Mouse (Mus musculus) cerebellum, adult 2 months (tissue): Measurements from ENCODE around the gene Lrrc42. TPM values are rescaled to one million over a fixed set of nuclear protein-coding genes. Genes with fewer than 3 reads are reported as not detected.

ENCODE experiments used
- DNase-seq, 2 experiments: peaks; one replicate each; pipeline ENCODE4 v3.0.0; 2021
- H3K27ac ChIP-seq: fragments of 200-500 bp; 2 replicates; pipeline ENCODE4 v1.5.1; 2012; ENCODE audit warnings: low read length, control low read depth, inconsistent platforms; ENCODE audit not compliant: insufficient read depth
- H3K27me3 ChIP-seq: fragments of 200-500 bp; 2 replicates; pipeline ENCODE4 v1.6.1; 2012; ENCODE audit warnings: inconsistent platforms, mild to moderate bottlenecking, low read length, moderate library complexity; ENCODE audit not compliant: control insufficient read depth, insufficient read depth
- H3K4me1 ChIP-seq: fragments of 200-500 bp; 2 replicates; pipeline ENCODE4 v1.6.1; 2011; ENCODE audit warnings: low read length; ENCODE audit not compliant: control insufficient read depth, insufficient read depth
- H3K4me3 ChIP-seq: fragments of 200-500 bp; replicated peaks from 2 replicates; pipeline ENCODE3; 2011; ENCODE audit warnings: mild to moderate bottlenecking, low read depth, low read length, control low read depth; ENCODE audit not compliant: insufficient read depth
- CTCF ChIP-seq: fragments of 200-500 bp; IDR thresholded peaks from 2 replicates; pipeline ENCODE4 v1.5.1; 2011; ENCODE audit warnings: low read depth, mild to moderate bottlenecking, control low read depth, low read length, moderate library complexity, borderline replicate concordance; ENCODE audit not compliant: insufficient read depth
- POLR2A ChIP-seq: fragments of 200-500 bp; IDR thresholded peaks from 2 replicates; pipeline ENCODE4 v1.6.1; 2011; ENCODE audit warnings: low read length, control low read depth, borderline replicate concordance; ENCODE audit not compliant: insufficient read depth
- WGBS: fragments of 180-500 bp; shearing (Covaris S2); methylation state at CpG from one replicate; pipeline ENCODE4 v1.1.7; 2018; 5-methylcytosine and 5-hydroxymethylcytosine counted together
- polyA plus RNA-seq: library from polyadenylated mRNA; depleted of rRNA; stranded (reverse); fragments of >200 nt; gene quantifications from 2 replicates; pipeline ENCODE4 v1.2.3, GENCODE M21; 2012; rRNA removed

Lrrc42 gene
- 23.4 and 24.1 TPM in 2 replicates for polyA plus RNA-seq

DNA sequence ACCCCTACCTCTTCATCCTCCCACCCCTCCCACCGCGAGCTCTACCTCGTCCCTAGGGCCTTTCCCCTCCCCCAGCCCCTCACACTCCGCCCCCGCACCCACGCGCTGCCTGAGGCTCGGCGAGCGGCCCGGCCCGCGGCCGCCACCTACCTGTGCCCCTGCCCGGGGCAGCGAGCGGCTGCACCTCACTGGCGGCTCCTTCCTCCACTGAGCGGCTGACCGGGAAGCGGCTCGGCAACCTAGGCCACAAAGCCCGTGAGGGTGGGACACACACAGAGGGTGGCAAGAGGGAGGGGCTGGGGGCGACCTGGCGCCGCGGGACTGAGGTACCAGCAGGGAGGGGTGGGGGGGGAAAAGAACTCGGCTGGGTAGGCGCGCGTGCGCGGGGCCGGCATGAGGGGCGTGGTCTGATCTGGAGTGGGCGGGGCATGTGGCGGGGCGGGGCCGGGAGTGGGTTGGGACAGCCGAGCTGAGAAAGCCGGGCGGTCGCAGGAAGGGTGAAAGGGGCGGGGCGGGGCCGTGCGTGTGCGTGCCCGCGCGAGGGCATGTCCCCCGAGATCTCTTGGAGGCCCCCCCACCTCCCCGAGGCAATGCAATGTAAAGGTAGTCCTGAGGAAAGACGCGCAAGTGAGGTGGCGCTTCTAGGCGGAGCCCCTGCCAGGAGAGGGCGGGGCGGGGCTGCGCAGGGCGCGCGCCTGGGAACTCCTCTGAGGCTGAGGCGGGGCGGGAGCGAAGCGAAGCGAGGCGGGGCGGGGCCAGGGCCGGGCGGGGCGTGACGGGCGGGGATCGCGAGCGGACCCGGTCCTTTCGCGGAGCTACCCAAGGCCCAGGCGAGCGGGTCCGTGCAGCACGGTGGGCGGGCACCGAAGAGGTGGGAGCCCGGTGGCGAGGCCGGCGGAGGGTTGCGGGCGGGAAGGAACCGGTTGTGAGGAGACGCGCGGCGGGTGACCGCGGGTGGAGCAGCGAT, at the start of gene Lrrc42, which contains the start of gene Hspb11:
Gene Lrrc42 (minus strand): TSS at position 408 of the 967 bp plus-strand sequence.
Gene Hspb11 (plus strand): TSS at position 469 of the 967 bp plus-strand sequence.
- peak; percentile 93 to 97 for DNase-seq
- Histone ChIP-seq H3K27ac (peak within 1 kb of the TSS; percentile 86), H3K4me3 (peak within 1 kb of the TSS; percentile 87), H3K27me3 (no peaks in the 10 kb centered on the region), H3K4me1 (no peaks in the 10 kb centered on the region)
- TF ChIP-seq POLR2A (peak; percentile 71), CTCF (no peak)
- under 1% methylated on average over 100 of the region's 101 CpGs for WGBS

- no peaks in the 10 kb centered on the region for H3K27me3 ChIP-seq
- H3K4me1 ChIP-seq: peaks cover 3% of the 10 kb centered on the region; the same call in 1 of the 2 replicates
- no peak overlapping the region for H3K4me3 ChIP-seq
- H3K27ac ChIP-seq: no peak overlapping the region
- no peak for DNase-seq
- WGBS: 94% methylated on average over 4 of the region's 4 CpGs
- TF ChIP-seq POLR2A (no peak), CTCF (no peak)
Measured at GRCm38 (mm10) chr4:107302832-107303231, 49.5 kb upstream of the Lrrc42 start.

GRCm38 (mm10) chr4:107302221-107302620, 48.9 kb upstream of the Lrrc42 start:
- Histone ChIP-seq H3K27me3 (no peaks in the 10 kb centered on the region), H3K4me3 (no peak overlapping the region), H3K27ac (no peak overlapping the region), H3K4me1 (no peaks in the 10 kb centered on the region)
- DNase-seq: no peak
- TF ChIP-seq CTCF (no peak), POLR2A (no peak)
- 71% methylated on average over 9 of the region's 9 CpGs for WGBS

- Histone ChIP-seq H3K27me3 (no peaks in the 10 kb centered on the region), H3K27ac (no peak overlapping the region), H3K4me3 (no peak overlapping the region), H3K4me1 (no peaks in the 10 kb centered on the region)
- TF ChIP-seq CTCF (no peak), POLR2A (no peak)
- WGBS: 100% methylated on average over 1 of the region's 1 CpGs
- DNase-seq: no peak
Measured at GRCm38 (mm10) chr4:107300902-107301555, 47.7 kb upstream of the Lrrc42 start.

DNA sequence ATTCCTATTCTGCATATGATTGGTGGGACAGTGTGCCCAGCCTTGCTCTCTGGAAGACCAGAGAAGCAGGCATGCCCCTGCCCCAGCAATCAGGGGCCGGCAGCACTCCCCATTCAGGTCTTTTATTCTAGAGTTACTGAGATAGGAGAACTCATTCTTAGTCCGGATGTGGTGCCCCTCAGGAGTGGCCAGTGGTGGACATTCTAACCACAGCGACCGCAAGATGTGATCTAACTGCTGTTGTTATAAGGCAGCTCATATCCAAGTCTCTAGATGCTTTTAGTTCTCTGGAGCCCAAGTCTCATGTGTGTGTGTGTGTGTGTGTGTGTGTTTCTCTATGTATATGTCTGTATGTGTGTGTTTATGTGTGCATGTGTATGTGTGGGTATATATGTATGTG, 47.0 kb upstream of the Lrrc42 start:
- Histone ChIP-seq H3K27me3 (no peaks in the 10 kb centered on the region), H3K4me3 (no peak overlapping the region), H3K27ac (no peak overlapping the region), H3K4me1 (no peaks in the 10 kb centered on the region)
- no peak for DNase-seq
- no peak for TF ChIP-seq CTCF
- no peak for TF ChIP-seq POLR2A
- 86% methylated on average over 4 of the region's 4 CpGs for WGBS

GRCm38 (mm10) chr4:107299779-107300340, 46.5 kb upstream of the Lrrc42 start:
- Histone ChIP-seq H3K4me3 (no peak overlapping the region), H3K27ac (no peak overlapping the region), H3K27me3 (no peaks in the 10 kb centered on the region), H3K4me1 (no peaks in the 10 kb centered on the region)
- TF ChIP-seq POLR2A: no peak
- TF ChIP-seq CTCF: no peak
- DNase-seq: no peak
- WGBS: 78% methylated on average over 7 of the region's 7 CpGs

DNA sequence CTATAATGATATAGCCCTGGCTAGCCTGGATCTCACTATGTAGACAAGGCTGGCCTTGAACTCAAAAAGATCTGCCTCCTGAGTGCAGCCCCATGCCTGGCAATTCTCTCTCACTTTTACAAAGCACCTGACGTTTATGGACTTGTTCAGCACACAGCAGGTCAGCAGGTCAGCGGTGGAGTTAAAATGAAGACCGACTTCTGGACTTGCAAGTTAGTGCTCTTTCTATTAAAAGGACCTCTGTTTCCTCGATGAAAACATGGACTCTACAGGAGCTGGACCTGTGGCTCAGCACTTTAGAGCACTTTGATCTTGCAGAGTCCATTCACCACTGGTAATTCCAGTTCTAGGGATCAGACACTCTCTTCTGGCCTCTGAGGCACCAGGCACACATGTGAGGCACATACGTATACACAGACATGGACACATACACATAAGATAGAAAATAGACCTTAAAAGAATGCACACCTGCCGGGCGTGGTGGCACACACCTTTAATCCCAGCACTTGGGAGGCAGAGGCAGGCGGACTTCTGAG, 44.8 kb upstream of the Lrrc42 start:
- no peak for DNase-seq
- 88% methylated on average over 8 of the region's 8 CpGs for WGBS

More for the DNA sequence above, 44.8 kb upstream of the Lrrc42 start:
- TF ChIP-seq CTCF (no peak), POLR2A (no peak)
- no peak overlapping the region for H3K27ac ChIP-seq
- no peaks in the 10 kb centered on the region for H3K27me3 ChIP-seq
- no peaks in the 10 kb centered on the region for H3K4me1 ChIP-seq
- H3K4me3 ChIP-seq: no peak overlapping the region
